Mouse (Mus musculus): Measurements from ENCODE around the gene Tbx3.

GRCm38 (mm10) chr5:119672984-119673600 lies 2.6 kb downstream of the Tbx3 start:
- TF ChIP-seq CTCF (IDR thresholded peaks at IDR 0.05; ENCODE audit: low read depth) (no peak), EP300 (optimal IDR thresholded peaks at IDR 0.05) (no peak)

Measured in stomach, postnatal 0 days (tissue).